Comparison of ENCODE assay signal across 15 mouse cellular contexts in genomic region chr1:168342269-168342668, GRCm38 (mm10).
DNase-seq lines count a peak whose midpoint lies in the region; ATAC-seq lines count a peak whose summit lies in the region.
"Had no signal": no experiment of that assay in that cellular context is flagged by ENCODE, and none has a peak within 500 bp of the region (broad histone marks: within the 10 kb centered on the region; RNA-seq: fewer than 3 reads in every experiment).

No protein-coding gene starts in this region.

- 54% methylated on average over 6 of the region's 6 CpGs for whole genome bisulfite sequencing in kidney, embryonic 15.5 days
- 20% methylated on average over 5 of the region's 6 CpGs for WGBS in forebrain, embryonic 14.5 days
- WGBS in limb, embryonic 11.5 days, result 58% methylated on average over 5 of the region's 6 CpGs
- WGBS in neural tube, embryonic 13.5 days, result 51% methylated on average over 5 of the region's 6 CpGs

- H3K4me2 ChIP-seq in kidney, embryonic 15.5 days, result 0 out of 2 replicates have a peak overlapping the region, but pooled peaks have one; percentile 14
- peak overlapping the region; percentile 28 for H3K4me2 ChIP-seq in forebrain, embryonic 14.5 days (ENCODE audit: low read length)
- H3K4me2 ChIP-seq in limb, embryonic 11.5 days (ENCODE audit: low read depth, severe bottlenecking), result peak overlapping the region; percentile 25; the same call in 1 of the 2 replicates
- peak overlapping the region; percentile 32 for H3K4me2 ChIP-seq in neural tube, embryonic 13.5 days
- H3K4me2 ChIP-seq: heart, embryonic 13.5 days; liver, embryonic 12.5 days had no signal

- DNase-seq in kidney, postnatal 4 days, result no peak
- no peak for DNase-seq in forebrain, embryonic 14.5 days (ENCODE audit: low spot score)
- DNase-seq in limb, embryonic 11.5 days (ENCODE audit: low spot score), result no peak
- no peak for DNase-seq in adrenal gland, adult (ENCODE audit: inconsistent age in 2 of 2, low spot score in 1 of 2)
- DNase-seq in B cell, adult 2 months, result no peak
- no peak for DNase-seq in left cerebral cortex, adult 8-10 months (ENCODE audit: low spot score in 2 of 2)
- DNase-seq: lung, postnatal 36 days; right cerebral cortex, postnatal 4 days had no signal

- peak overlapping the region; percentile 19; the same call in 1 of the 2 replicates for H3K27ac ChIP-seq in kidney, embryonic 15.5 days
- peak overlapping the region; percentile 87; the same call in 1 of the 2 replicates for H3K27ac ChIP-seq in forebrain, embryonic 14.5 days (ENCODE audit: low read depth, low read length)
- H3K27ac ChIP-seq in limb, embryonic 11.5 days (replicated peaks; ENCODE audit: low read depth, low read length), result no peak overlapping the region
- peak overlapping the region; percentile 79 for H3K27ac ChIP-seq in neural tube, embryonic 13.5 days (replicated peaks)
- H3K27ac ChIP-seq: heart, embryonic 13.5 days; liver, embryonic 12.5 days had no signal

- no peak overlapping the region for H3K4me3 ChIP-seq in kidney, embryonic 15.5 days (replicated peaks)
- no peak overlapping the region for H3K4me3 ChIP-seq in forebrain, embryonic 14.5 days (ENCODE audit: low read depth, low read length)
- no peak overlapping the region for H3K4me3 ChIP-seq in limb, embryonic 11.5 days (ENCODE audit: low read depth, low read length)
- H3K4me3 ChIP-seq in neural tube, embryonic 13.5 days, result no peak overlapping the region
- H3K4me3 ChIP-seq: heart, embryonic 13.5 days; liver, embryonic 12.5 days had no signal

- ATAC-seq in kidney, embryonic 15.5 days (replicated peaks; ENCODE audit: low FRiP score), result no peak
- peak; percentile 32; the same call in 1 of the 2 replicates for ATAC-seq in forebrain, embryonic 14.5 days
- ATAC-seq in limb, embryonic 11.5 days (ENCODE audit: insufficient number of reproducible peaks, low FRiP score, low TSS enrichment, low read depth), result no peak
- ATAC-seq in neural tube, embryonic 13.5 days (ENCODE audit: low read depth), result no peak
- ATAC-seq: activated CD4-positive, CD25-positive, alpha-beta regulatory T cell, adult 4 months; intestine, postnatal 0 days; liver, embryonic 12.5 days had no signal

- peaks cover 59% of the 10 kb centered on the region for H3K4me1 ChIP-seq in kidney, embryonic 15.5 days
- peaks cover 44% of the 10 kb centered on the region for H3K4me1 ChIP-seq in forebrain, embryonic 14.5 days (ENCODE audit: control insufficient read depth, insufficient read depth, low read length)
- H3K4me1 ChIP-seq in limb, embryonic 11.5 days (ENCODE audit: control insufficient read depth, insufficient read depth, low read length), result peaks cover 18% of the 10 kb centered on the region
- peaks cover 60% of the 10 kb centered on the region for H3K4me1 ChIP-seq in neural tube, embryonic 13.5 days (replicated peaks)

- no peaks in the 10 kb centered on the region for H3K27me3 ChIP-seq in kidney, embryonic 15.5 days
- no peaks in the 10 kb centered on the region for H3K27me3 ChIP-seq in forebrain, embryonic 14.5 days (replicated peaks; ENCODE audit: control insufficient read depth, insufficient read depth, low read length)
- H3K27me3 ChIP-seq in limb, embryonic 11.5 days (ENCODE audit: control insufficient read depth, insufficient read depth, low read length), result no peaks in the 10 kb centered on the region
- H3K27me3 ChIP-seq in neural tube, embryonic 13.5 days, result no peaks in the 10 kb centered on the region
- H3K27me3 ChIP-seq: heart, embryonic 13.5 days; liver, embryonic 12.5 days had no signal

- no peaks in the 10 kb centered on the region for H3K9me3 ChIP-seq in kidney, embryonic 15.5 days (replicated peaks)
- H3K9me3 ChIP-seq in forebrain, embryonic 14.5 days (replicated peaks; ENCODE audit: control insufficient read depth, low read length), result no peaks in the 10 kb centered on the region
- no peaks in the 10 kb centered on the region for H3K9me3 ChIP-seq in limb, embryonic 11.5 days (ENCODE audit: control insufficient read depth, low read length)
- no peaks in the 10 kb centered on the region for H3K9me3 ChIP-seq in neural tube, embryonic 13.5 days
- H3K9me3 ChIP-seq: heart, embryonic 13.5 days; liver, embryonic 12.5 days had no signal

- no peak overlapping the region for H3K9ac ChIP-seq in kidney, embryonic 15.5 days
- peak overlapping the region; percentile 1; the same call in 1 of the 2 replicates for H3K9ac ChIP-seq in forebrain, embryonic 14.5 days (ENCODE audit: low read length)
- H3K9ac ChIP-seq in limb, embryonic 11.5 days (ENCODE audit: low read length), result no peak overlapping the region
- H3K9ac ChIP-seq in neural tube, embryonic 13.5 days, result 0 out of 2 replicates have a peak overlapping the region, but pooled peaks have one; percentile 14
- H3K9ac ChIP-seq: heart, embryonic 13.5 days; liver, embryonic 12.5 days had no signal

- peaks cover 10% of the 10 kb centered on the region for H3K36me3 ChIP-seq in kidney, embryonic 15.5 days
- no peaks in the 10 kb centered on the region for H3K36me3 ChIP-seq in forebrain, embryonic 14.5 days (ENCODE audit: control insufficient read depth, insufficient read depth, low read length)
- no peaks in the 10 kb centered on the region for H3K36me3 ChIP-seq in limb, embryonic 11.5 days (ENCODE audit: control insufficient read depth, insufficient read depth, low read length)
- H3K36me3 ChIP-seq in neural tube, embryonic 13.5 days, result no peaks in the 10 kb centered on the region
- H3K36me3 ChIP-seq: G1E; liver, embryonic 12.5 days had no signal

Comparison
In these comparisons a context has a peak if more than half of its experiments do, and no peak if none do; other contexts are left out.
1. H3K9ac ChIP-seq: peak in forebrain, embryonic 14.5 days (single experiment) and neural tube, embryonic 13.5 days (single experiment); none in kidney, embryonic 15.5 days (single experiment) and limb, embryonic 11.5 days (single experiment).
2. Peak in every context shown above with its lines, with median percentiles within 50 percentile points of each other: H3K4me2 ChIP-seq.